Mouse (Mus musculus) heart, embryonic 15.5 days (tissue): ENCODE measurements around the gene Ino80b. TPM values are rescaled to one million over a fixed set of nuclear protein-coding genes. Genes with fewer than 3 reads are reported as not detected.
"Not testable (repeated sequence)": the region's sequence is repeated elsewhere in the genome, so short reads cannot be mapped to it uniquely, and the experiment has no call there.

ENCODE experiments used
- ATAC-seq: fragments of 200-750 bp; cut with Nextera tagmentation; replicated peaks from 2 replicates; pipeline ENCODE4 v1.8.0; 2017; ENCODE audit warnings: low read depth, moderate TSS enrichment; ENCODE audit not compliant: insufficient number of reproducible peaks, insufficient read depth, low FRiP score
- H3K27ac ChIP-seq: fragments of 300-500 bp; sonication (generic); 2 replicates; pipeline ENCODE4 v1.5.1; 2015; ENCODE audit warnings: mild to moderate bottlenecking, inconsistent platforms
- H3K27me3 ChIP-seq: fragments of 300-500 bp; sonication (generic); 2 replicates; pipeline ENCODE4 v1.6.1; 2015; ENCODE audit warnings: inconsistent platforms
- H3K36me3 ChIP-seq: fragments of 300-500 bp; sonication (generic); 2 replicates; pipeline ENCODE4 v1.6.1; 2015; ENCODE audit warnings: mild to moderate bottlenecking, inconsistent platforms
- H3K4me1 ChIP-seq: fragments of 300-500 bp; sonication (generic); replicated peaks from 2 replicates; pipeline ENCODE4 v1.6.1; 2015; ENCODE audit warnings: inconsistent platforms
- H3K4me2 ChIP-seq: fragments of 300-500 bp; sonication (generic); 2 replicates; pipeline ENCODE4 v1.6.1; 2015; ENCODE audit warnings: inconsistent platforms, mild to moderate bottlenecking, moderate library complexity
- H3K4me3 ChIP-seq: fragments of 300-500 bp; sonication (generic); 2 replicates; pipeline ENCODE4 v1.5.1; 2015; ENCODE audit warnings: mild to moderate bottlenecking, inconsistent platforms
- H3K9ac ChIP-seq: fragments of 300-500 bp; sonication (generic); 2 replicates; pipeline ENCODE4 v1.6.1; 2015; ENCODE audit warnings: mild to moderate bottlenecking, inconsistent platforms
- H3K9me3 ChIP-seq: fragments of 300-500 bp; sonication (generic); replicated peaks from 2 replicates; pipeline ENCODE4 v1.6.1; 2016; ENCODE audit warnings: inconsistent platforms
- WGBS: fragments of 180-500 bp; shearing (Covaris S2); methylation state at CpG from one replicate; pipeline ENCODE4 v1.1.7; 2015; ENCODE audit warnings: mixed read lengths; 5-methylcytosine and 5-hydroxymethylcytosine counted together
- polyA plus RNA-seq: library from polyadenylated mRNA; unstranded; fragments of >200 nt; fragmentation: Nextera tagmentation; extraction: Ambion mirVana; gene quantifications from 2 replicates; pipeline ENCODE4 v1.2.1, GENCODE M21; 2015

Gene Ino80b
- 7.4 and 9.2 TPM in 2 replicates for polyA plus RNA-seq

- Histone ChIP-seq H3K27me3 (no peaks in the 10 kb centered on the region), H3K4me1 (peaks cover 31% of the 10 kb centered on the region), H3K9me3 (no peaks in the 10 kb centered on the region), H3K4me2 (peak within 1 kb of the TSS; percentile 93), H3K4me3 (peak within 1 kb of the TSS; percentile 72), H3K27ac (peak within 1 kb of the TSS; percentile 68), H3K9ac (peak within 1 kb of the TSS; percentile 77), H3K36me3 (peaks cover 4% of the 10 kb centered on the region; the same call in 1 of the 2 replicates)
- ATAC-seq, result no peak
- WGBS, result 25% methylated on average over 5 of the region's 5 CpGs
Observed at GRCm38 (mm10) chr6:83125331-83125730, at the start of gene Ino80b. TSS of gene Ino80b (minus strand) at chr6:83125431.

- Histone ChIP-seq H3K4me1 (0 out of 2 replicates have a peak, but pooled peaks cover 8% of the 10 kb centered on the region), H3K27me3 (no peaks in the 10 kb centered on the region), H3K4me2 (no peak overlapping the region), H3K4me3 (no peak overlapping the region), H3K27ac (no peak overlapping the region), H3K36me3 (peaks cover 4% of the 10 kb centered on the region; the same call in 1 of the 2 replicates), H3K9me3 (no peaks in the 10 kb centered on the region), H3K9ac (no peak overlapping the region)
- no peak for ATAC-seq
- 71% methylated on average over 9 of the region's 9 CpGs for WGBS
Observed at GRCm38 (mm10) chr6:83172240-83172920, 47.1 kb upstream of the Ino80b start.

GRCm38 (mm10) chr6:83171063-83171462 lies 45.8 kb upstream of the Ino80b start:
- Histone ChIP-seq H3K36me3 (no peaks in the 10 kb centered on the region), H3K4me3 (no peak overlapping the region), H3K27ac (no peak overlapping the region), H3K9ac (no peak overlapping the region), H3K9me3 (no peaks in the 10 kb centered on the region), H3K4me1 (peaks cover 19% of the 10 kb centered on the region), H3K27me3 (no peaks in the 10 kb centered on the region), H3K4me2 (no peak overlapping the region)
- 74% methylated on average over 5 of the region's 5 CpGs for WGBS
- ATAC-seq, result no peak

- Histone ChIP-seq H3K4me1 (peaks cover 21% of the 10 kb centered on the region), H3K4me3 (no peak overlapping the region), H3K4me2 (no peak overlapping the region), H3K27me3 (no peaks in the 10 kb centered on the region), H3K9ac (no peak overlapping the region), H3K27ac (no peak overlapping the region), H3K36me3 (no peaks in the 10 kb centered on the region), H3K9me3 (no peaks in the 10 kb centered on the region)
- ATAC-seq, result no peak
- 82% methylated on average over 5 of the region's 5 CpGs for WGBS
Observed at GRCm38 (mm10) chr6:83169872-83170271, 44.6 kb upstream of the Ino80b start.

DNA sequence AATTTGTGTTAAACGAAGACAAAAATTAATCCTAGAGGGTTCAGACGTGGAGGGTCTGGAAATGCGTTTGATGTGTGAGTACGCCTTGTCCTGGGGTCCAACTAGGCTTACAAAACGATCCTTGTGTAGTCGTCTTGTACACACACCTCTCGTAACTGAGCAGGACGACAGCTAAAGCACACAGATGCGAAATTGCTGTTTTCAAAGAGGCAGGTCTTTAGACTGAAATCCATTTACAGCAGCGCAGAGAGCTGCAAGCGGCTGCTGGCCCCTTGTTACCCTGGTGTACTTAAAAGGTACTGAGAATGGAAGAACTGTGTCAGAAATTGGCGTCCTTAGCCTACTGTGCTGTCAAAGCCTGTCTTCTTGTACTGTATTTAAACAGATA lies 41.0 kb upstream of the Ino80b start:
- Histone ChIP-seq H3K36me3 (no peaks in the 10 kb centered on the region), H3K9me3 (no peaks in the 10 kb centered on the region), H3K27me3 (peaks cover 15% of the 10 kb centered on the region), H3K4me2 (peak overlapping the region; percentile 69), H3K9ac (peak overlapping the region; percentile 98), H3K27ac (peak overlapping the region; percentile 79), H3K4me1 (peaks cover 38% of the 10 kb centered on the region), H3K4me3 (peak overlapping the region; percentile 96)
- ATAC-seq, result no peak
- 0% methylated on average over 12 of the region's 12 CpGs for WGBS

GRCm38 (mm10) chr6:83165607-83166242 lies 40.5 kb upstream of the Ino80b start, which contains the start of gene Dctn1:
TSS of gene Dctn1 (plus strand) at chr6:83165920.
- under 1% methylated on average over 49 of the region's 58 CpGs for WGBS
- H3K27ac ChIP-seq, result peak within 1 kb of the TSS; percentile 79
- H3K9me3 ChIP-seq, result no peaks in the 10 kb centered on the region
- H3K4me3 ChIP-seq, result peak within 1 kb of the TSS; percentile 96
- H3K9ac ChIP-seq, result peak within 1 kb of the TSS; percentile 98
- H3K4me2 ChIP-seq, result peak within 1 kb of the TSS; percentile 69
- H3K36me3 ChIP-seq, result no peaks in the 10 kb centered on the region
- H3K4me1 ChIP-seq, result peaks cover 40% of the 10 kb centered on the region
- H3K27me3 ChIP-seq, result peaks cover 20% of the 10 kb centered on the region
- ATAC-seq, result peak; percentile 76

- Histone ChIP-seq H3K27me3 (peaks cover 26% of the 10 kb centered on the region), H3K4me3 (peak overlapping the region; percentile 96), H3K9me3 (no peaks in the 10 kb centered on the region), H3K27ac (peak overlapping the region; percentile 79), H3K36me3 (no peaks in the 10 kb centered on the region), H3K4me2 (peak overlapping the region; percentile 69), H3K9ac (peak overlapping the region; percentile 98), H3K4me1 (peaks cover 40% of the 10 kb centered on the region)
- WGBS, result 4% methylated on average over 6 of the region's 6 CpGs
- ATAC-seq, result no peak
Observed at GRCm38 (mm10) chr6:83165026-83165606, 39.9 kb upstream of the Ino80b start.

DNA sequence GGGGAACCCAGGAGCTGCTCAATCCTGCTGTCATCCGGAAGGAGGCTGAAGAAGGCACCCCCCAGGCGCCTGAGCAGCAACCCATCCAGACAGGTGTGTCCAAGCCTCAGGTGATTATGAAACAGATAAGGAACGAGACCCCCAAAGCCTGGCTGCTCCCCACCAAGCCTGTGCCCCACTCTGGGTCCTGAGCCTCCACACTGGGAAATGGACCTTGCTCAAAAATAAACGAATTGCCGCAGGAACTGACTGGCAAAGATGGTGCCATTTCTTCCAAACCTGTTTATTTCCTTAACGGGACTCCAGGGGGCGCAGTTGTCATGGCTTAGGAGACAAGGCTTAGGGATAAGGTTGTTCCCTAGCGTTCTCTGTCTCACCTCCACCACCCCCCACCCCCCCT lies 37.5 kb upstream of the Ino80b start:
- peak overlapping the region; percentile 82 for H3K4me2 ChIP-seq
- no peaks in the 10 kb centered on the region for H3K9me3 ChIP-seq
- H3K4me1 ChIP-seq, result peaks cover 34% of the 10 kb centered on the region
- ATAC-seq, result no peak
- H3K36me3 ChIP-seq, result no peaks in the 10 kb centered on the region
- H3K9ac ChIP-seq, result peak overlapping the region; percentile 46; the same call in 1 of the 2 replicates
- H3K27ac ChIP-seq, result no peak overlapping the region
- peaks cover 30% of the 10 kb centered on the region for H3K27me3 ChIP-seq
- WGBS, result 0% methylated on average over 8 of the region's 8 CpGs
- peak overlapping the region; percentile 52 for H3K4me3 ChIP-seq

DNA sequence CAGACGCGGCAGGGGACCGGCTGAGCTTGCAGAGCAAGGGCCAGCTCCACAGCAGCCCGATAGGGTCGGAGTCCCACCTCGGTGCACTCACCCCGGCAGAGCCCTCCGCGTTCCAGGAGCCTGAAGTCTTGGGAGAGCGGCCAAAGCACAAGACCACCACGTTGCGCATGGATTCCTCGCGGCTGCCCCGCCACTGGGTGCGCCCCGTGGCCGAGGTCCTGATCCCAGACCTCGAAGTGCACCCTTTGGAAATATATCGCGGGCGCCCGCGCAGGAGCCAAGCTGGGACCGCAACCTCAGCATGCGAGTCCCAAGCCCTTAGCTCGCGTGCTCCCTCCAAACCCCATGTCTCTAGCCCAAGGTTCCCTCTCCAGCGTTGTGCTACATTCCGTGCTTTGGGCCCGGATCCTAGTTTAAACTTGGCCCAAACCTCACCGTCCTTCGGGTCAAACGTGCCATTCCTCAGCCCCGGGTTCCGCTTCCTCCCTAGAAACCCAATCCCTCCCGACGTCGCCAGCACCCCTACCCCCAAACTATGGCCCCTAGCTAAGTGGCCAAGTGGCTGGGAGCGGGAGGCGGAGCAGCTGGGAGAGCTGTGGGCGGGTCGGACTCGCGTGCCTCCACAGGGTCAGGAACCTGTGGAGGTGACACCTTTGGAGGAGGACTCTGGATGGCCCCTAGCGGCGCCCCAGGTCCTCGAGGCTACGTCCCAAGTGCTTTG lies 36.9 kb upstream of the Ino80b start:
- ATAC-seq, result no peak

DNA sequence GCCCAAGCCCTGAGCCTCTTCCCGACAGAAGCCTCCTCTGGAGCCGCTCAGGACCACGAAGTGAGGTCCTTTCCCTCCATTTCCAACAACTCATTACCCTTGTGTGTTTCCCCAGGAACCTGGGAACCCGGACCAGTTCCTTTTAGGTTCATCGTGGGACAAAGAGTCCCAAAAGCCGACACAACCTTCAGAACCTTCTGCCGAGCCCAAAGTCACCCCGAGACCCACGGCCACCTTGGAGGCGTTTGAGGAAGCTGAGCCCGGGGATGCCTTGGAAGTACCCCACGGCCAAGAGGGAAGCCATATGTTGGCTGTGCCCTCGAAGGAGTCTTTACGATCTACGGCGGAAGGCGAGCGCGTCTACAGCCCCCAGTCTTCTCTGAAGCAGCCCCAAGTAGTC lies 36.2 kb upstream of the Ino80b start:
- Histone ChIP-seq H3K36me3 (no peaks in the 10 kb centered on the region), H3K27ac (no peak overlapping the region), H3K9me3 (no peaks in the 10 kb centered on the region), H3K4me2 (peak overlapping the region; percentile 82), H3K4me3 (peak overlapping the region; percentile 52), H3K9ac (peak overlapping the region; percentile 46; the same call in 1 of the 2 replicates), H3K27me3 (peaks cover 30% of the 10 kb centered on the region), H3K4me1 (peaks cover 27% of the 10 kb centered on the region)
- ATAC-seq, result no peak
- WGBS, result 8% methylated on average over 19 of the region's 19 CpGs

More for the DNA sequence above, 36.9 kb upstream of the Ino80b start:
- Histone ChIP-seq H3K36me3 (no peaks in the 10 kb centered on the region), H3K9me3 (no peaks in the 10 kb centered on the region), H3K27ac (no peak overlapping the region), H3K9ac (peak overlapping the region; percentile 46), H3K4me3 (peak overlapping the region; percentile 52), H3K4me2 (peak overlapping the region; percentile 82), H3K27me3 (peaks cover 30% of the 10 kb centered on the region), H3K4me1 (peaks cover 32% of the 10 kb centered on the region)
- 1% methylated on average over 49 of the region's 49 CpGs for WGBS

GRCm38 (mm10) chr6:83159456-83159855 lies 34.2 kb upstream of the Ino80b start:
- peaks cover 31% of the 10 kb centered on the region for H3K4me1 ChIP-seq
- peaks cover 38% of the 10 kb centered on the region for H3K27me3 ChIP-seq
- H3K4me3 ChIP-seq, H3K27ac ChIP-seq, H3K9ac ChIP-seq, H3K9me3 ChIP-seq, ATAC-seq, H3K4me2 ChIP-seq, H3K36me3 ChIP-seq: not testable (repeated sequence)
- WGBS, result 32% methylated on average over 3 of the region's 3 CpGs
